Mouse (Mus musculus): ENCODE measurements around the gene Kcnip4. TPM values are rescaled to one million over a fixed set of nuclear protein-coding genes. Genes with fewer than 3 reads are reported as not detected.

Gene Kcnip4
- polyA plus RNA-seq, 1 experiment: 0.40 TPM

DNA sequence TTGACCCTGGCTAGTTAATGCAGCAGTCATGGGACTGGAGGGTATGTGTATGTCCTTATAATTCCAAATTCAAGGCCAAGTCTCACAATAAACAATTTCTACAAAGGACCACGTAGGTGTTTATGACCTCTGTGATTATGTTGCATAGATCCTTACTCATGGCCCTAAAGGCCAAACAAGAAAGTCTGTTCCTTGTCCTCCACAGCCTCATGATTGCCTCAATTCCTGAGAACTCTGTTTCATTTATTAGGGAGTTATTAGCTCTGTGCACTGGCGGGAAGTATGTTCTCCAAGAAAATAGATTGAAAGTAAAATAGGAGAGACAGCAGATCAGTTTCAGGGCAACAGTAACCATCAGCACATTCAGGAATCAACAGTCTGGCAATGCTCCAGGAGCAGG, 191.6 kb downstream of the Kcnip4 start:
- no peaks in the 10 kb centered on the region for H3K4me1 ChIP-seq (ENCODE audit: control insufficient read depth, insufficient read depth, low read length)
- DNase-seq: no peak
- H3K4me3 ChIP-seq (replicated peaks; ENCODE audit: extremely low read depth, low read depth, low read length): no peak overlapping the region
- 72% methylated on average over 2 of the region's 2 CpGs for WGBS
- TF ChIP-seq CTCF (IDR thresholded peaks at IDR 0.05; ENCODE audit: insufficient read depth, low read length) (no peak), POLR2A (IDR thresholded peaks at IDR 0.05; ENCODE audit: borderline replicate concordance, extremely low read depth, low read depth, low read length) (no peak)

DNA sequence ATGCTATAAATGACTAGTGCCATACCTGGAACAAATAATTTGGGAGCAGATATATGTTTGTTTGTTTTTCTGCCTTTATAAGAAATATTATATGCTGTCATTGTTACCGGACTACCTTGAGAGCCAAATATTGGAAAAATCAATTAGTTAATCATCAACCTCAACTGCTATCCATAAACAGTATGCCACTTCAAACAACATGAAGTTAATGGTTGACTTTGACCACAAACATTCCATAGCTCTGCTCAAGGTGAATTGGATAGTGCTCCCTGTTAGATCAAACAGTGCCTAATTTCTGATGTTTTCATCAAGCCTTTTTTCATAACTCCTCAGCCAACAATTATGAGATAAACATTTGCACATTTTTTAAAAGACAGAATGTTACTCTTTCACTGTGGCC, 195.7 kb downstream of the Kcnip4 start:
- TF ChIP-seq CTCF (IDR thresholded peaks at IDR 0.05; ENCODE audit: insufficient read depth, low read length) (no peak), POLR2A (IDR thresholded peaks at IDR 0.05; ENCODE audit: borderline replicate concordance, extremely low read depth, low read depth, low read length) (no peak)
- H3K4me3 ChIP-seq (replicated peaks; ENCODE audit: extremely low read depth, low read depth, low read length): no peak overlapping the region

DNA sequence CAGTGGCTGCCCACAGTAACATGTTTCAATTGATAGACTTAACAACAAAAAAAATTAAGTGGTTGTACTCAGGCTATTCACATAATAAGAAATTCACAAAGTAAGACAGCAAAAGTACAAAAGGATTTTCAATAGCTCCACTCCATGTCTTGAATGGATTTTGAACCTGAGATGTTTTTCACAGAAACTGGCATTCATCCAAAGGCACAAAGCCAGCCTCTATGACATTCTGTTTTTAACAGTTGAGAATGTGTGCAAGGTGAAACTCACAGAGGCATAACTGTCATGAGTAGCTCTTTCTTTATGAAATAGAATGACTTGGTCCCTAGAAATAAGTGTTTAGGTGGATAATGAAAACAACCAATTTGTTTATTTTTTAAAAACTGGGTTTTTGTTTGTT, 206.0 kb downstream of the Kcnip4 start:
- no peak for DNase-seq
- no peaks in the 10 kb centered on the region for H3K4me1 ChIP-seq (ENCODE audit: control insufficient read depth, insufficient read depth, low read length)
- no peak overlapping the region for H3K4me3 ChIP-seq (replicated peaks; ENCODE audit: extremely low read depth, low read depth, low read length)
- TF ChIP-seq POLR2A (IDR thresholded peaks at IDR 0.05; ENCODE audit: borderline replicate concordance, extremely low read depth, low read depth, low read length) (no peak), CTCF (IDR thresholded peaks at IDR 0.05; ENCODE audit: insufficient read depth, low read length) (no peak)

More for the DNA sequence above, 195.7 kb downstream of the Kcnip4 start:
- no peaks in the 10 kb centered on the region for H3K4me1 ChIP-seq (ENCODE audit: control insufficient read depth, insufficient read depth, low read length)
- DNase-seq: no peak
- 85% methylated on average over 1 of the region's 1 CpGs for WGBS

DNA sequence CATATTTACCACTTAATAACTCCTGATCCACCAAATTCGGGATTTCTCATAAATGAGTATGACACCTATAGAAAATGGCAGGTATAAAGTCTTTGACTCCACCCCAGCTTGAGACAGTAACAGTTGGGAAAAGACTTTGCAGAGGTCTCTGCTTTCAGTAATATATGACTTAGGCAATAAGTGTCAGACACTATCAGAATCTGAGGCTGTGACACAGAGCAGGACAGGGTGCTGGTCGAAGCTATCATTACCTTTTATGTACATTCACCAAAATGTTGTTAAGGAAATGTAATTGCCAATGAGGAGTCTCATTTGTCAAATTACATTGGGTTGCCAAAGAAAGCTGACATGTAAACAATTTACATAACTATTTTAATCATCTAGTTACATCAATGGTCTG, 206.8 kb downstream of the Kcnip4 start:
- WGBS: 74% methylated on average over 2 of the region's 2 CpGs
- DNase-seq: no peak
- no peak overlapping the region for H3K4me3 ChIP-seq (replicated peaks; ENCODE audit: extremely low read depth, low read depth, low read length)
- TF ChIP-seq CTCF (IDR thresholded peaks at IDR 0.05; ENCODE audit: insufficient read depth, low read length) (no peak), POLR2A (IDR thresholded peaks at IDR 0.05; ENCODE audit: borderline replicate concordance, extremely low read depth, low read depth, low read length) (no peak)
- H3K4me1 ChIP-seq (ENCODE audit: control insufficient read depth, insufficient read depth, low read length): no peaks in the 10 kb centered on the region

DNA sequence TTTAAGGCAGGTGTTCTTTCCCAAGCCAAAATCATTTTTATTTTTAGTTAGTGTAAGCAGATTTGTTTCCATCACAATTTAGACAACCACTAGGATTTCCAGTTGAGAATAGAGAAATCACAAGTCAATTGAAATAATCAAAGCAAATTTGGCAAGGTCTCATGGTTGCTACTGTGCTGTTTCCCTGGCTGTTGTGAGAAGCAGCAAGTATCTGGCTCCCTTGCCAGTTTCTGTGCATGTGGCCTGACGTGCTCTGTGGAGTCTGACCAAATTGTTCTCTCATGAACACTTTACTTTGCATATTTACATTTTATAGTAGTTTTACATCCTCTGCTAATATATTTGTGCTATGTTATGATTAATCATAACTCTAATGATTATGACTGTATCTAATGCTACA, 217.9 kb downstream of the Kcnip4 start:
- no peak for TF ChIP-seq CTCF (IDR thresholded peaks at IDR 0.05; ENCODE audit: insufficient read depth, low read length)
- Histone ChIP-seq H3K4me3 (replicated peaks; ENCODE audit: extremely low read depth, low read depth, low read length) (no peak overlapping the region), H3K4me1 (ENCODE audit: control insufficient read depth, insufficient read depth, low read length) (no peaks in the 10 kb centered on the region)
- no peak for DNase-seq
- 67% methylated on average over 1 of the region's 1 CpGs for WGBS

DNA sequence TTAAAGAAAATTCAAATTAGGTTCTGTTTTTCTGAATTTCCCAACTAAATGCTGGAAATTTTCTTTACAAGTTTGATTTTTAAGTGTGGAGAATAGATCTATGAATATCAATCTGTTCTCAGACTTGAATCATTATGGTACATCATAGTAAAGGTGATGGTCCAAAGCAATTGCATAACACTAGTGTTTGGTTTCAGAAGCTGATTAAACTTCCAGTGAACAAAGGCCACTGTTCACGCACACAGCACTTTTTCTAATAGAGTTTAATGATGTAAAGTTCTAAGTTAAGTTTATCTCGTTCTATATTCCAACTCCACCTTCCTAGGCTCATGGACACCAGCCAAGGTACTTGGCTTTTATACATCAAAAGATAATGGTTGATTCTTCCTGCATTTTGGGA, 219.4 kb downstream of the Kcnip4 start:
- TF ChIP-seq POLR2A (IDR thresholded peaks at IDR 0.05; ENCODE audit: borderline replicate concordance, extremely low read depth, low read depth, low read length): no peak
- TF ChIP-seq CTCF (IDR thresholded peaks at IDR 0.05; ENCODE audit: insufficient read depth, low read length): no peak
- 57% methylated on average over 2 of the region's 2 CpGs for WGBS
- Histone ChIP-seq H3K4me3 (replicated peaks; ENCODE audit: extremely low read depth, low read depth, low read length) (no peak overlapping the region), H3K4me1 (ENCODE audit: control insufficient read depth, insufficient read depth, low read length) (no peaks in the 10 kb centered on the region)
- DNase-seq: no peak

DNA sequence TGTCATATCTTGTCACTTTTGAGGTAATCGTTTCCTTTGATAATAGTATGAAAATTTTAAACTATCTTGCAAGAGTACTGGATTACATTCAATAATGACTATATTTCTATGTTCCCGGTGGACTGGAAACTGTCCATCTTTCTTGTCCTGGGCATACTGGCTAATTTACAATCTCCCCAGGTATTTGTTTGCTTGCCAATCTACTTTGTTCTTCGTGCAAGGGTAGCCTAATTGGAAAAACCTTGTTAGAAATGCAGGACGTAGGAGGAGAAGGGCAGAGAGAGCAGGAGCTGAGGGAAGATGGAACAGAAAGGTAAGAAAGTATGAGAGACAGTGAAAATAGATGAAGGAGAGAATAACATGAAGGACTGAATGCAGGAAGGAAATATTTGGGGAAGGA, 226.1 kb downstream of the Kcnip4 start:
- no peak for TF ChIP-seq POLR2A (IDR thresholded peaks at IDR 0.05; ENCODE audit: borderline replicate concordance, extremely low read depth, low read depth, low read length)
- TF ChIP-seq CTCF (IDR thresholded peaks at IDR 0.05; ENCODE audit: insufficient read depth, low read length): no peak
- DNase-seq: no peak
- Histone ChIP-seq H3K4me1 (ENCODE audit: control insufficient read depth, insufficient read depth, low read length) (no peaks in the 10 kb centered on the region), H3K4me3 (replicated peaks; ENCODE audit: extremely low read depth, low read depth, low read length) (no peak overlapping the region)
- 69% methylated on average over 4 of the region's 4 CpGs for WGBS

DNA sequence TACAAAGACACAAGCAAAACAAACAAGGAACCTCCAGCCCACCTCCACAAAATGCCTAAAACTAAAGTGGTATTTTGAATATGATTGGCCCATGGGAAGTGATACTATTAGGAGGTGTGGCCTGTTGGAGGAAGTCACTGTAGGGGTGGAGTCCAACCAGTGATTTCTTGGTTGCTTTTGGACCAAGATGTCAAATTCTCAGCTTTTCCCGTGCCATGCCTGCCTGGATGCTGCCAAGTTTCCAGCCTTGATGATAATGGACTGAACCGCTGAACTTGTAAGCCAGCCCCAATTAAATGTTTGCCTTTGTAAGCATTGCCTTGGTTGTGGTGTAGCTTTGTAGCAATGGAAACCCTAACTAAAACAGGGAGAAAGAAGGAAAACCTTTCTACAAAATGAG, 232.3 kb downstream of the Kcnip4 start:
- TF ChIP-seq CTCF (IDR thresholded peaks at IDR 0.05; ENCODE audit: insufficient read depth, low read length): no peak
- TF ChIP-seq POLR2A (IDR thresholded peaks at IDR 0.05; ENCODE audit: borderline replicate concordance, extremely low read depth, low read depth, low read length): no peak
- WGBS: 66% methylated on average over 2 of the region's 2 CpGs
- no peak for DNase-seq
- H3K4me1 ChIP-seq (ENCODE audit: control insufficient read depth, insufficient read depth, low read length): no peaks in the 10 kb centered on the region
- H3K4me3 ChIP-seq (replicated peaks; ENCODE audit: extremely low read depth, low read depth, low read length): no peak overlapping the region

DNA sequence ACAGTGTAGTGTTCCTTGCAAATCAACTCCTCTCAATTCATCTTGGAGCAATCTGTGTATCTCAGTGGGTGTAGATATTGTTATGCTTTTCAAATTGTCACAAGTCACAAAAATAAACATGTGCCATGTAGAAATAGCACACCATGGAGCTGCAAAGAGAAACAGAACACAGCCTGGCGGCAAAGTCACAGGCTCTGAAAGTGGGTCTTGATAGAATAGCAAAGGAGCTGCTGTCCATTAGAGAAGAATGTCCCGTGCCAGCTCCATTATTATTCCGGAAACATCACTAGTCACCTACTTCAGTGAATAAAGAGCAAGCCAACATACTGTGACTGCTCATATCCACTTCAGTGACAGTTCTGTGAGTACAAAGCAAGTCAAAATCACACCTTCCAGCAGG, 232.9 kb downstream of the Kcnip4 start:
- DNase-seq: no peak
- WGBS: 52% methylated on average over 3 of the region's 3 CpGs
- Histone ChIP-seq H3K4me1 (ENCODE audit: control insufficient read depth, insufficient read depth, low read length) (no peaks in the 10 kb centered on the region), H3K4me3 (replicated peaks; ENCODE audit: extremely low read depth, low read depth, low read length) (no peak overlapping the region)
- no peak for TF ChIP-seq POLR2A (IDR thresholded peaks at IDR 0.05; ENCODE audit: borderline replicate concordance, extremely low read depth, low read depth, low read length)
- no peak for TF ChIP-seq CTCF (IDR thresholded peaks at IDR 0.05; ENCODE audit: insufficient read depth, low read length)

DNA sequence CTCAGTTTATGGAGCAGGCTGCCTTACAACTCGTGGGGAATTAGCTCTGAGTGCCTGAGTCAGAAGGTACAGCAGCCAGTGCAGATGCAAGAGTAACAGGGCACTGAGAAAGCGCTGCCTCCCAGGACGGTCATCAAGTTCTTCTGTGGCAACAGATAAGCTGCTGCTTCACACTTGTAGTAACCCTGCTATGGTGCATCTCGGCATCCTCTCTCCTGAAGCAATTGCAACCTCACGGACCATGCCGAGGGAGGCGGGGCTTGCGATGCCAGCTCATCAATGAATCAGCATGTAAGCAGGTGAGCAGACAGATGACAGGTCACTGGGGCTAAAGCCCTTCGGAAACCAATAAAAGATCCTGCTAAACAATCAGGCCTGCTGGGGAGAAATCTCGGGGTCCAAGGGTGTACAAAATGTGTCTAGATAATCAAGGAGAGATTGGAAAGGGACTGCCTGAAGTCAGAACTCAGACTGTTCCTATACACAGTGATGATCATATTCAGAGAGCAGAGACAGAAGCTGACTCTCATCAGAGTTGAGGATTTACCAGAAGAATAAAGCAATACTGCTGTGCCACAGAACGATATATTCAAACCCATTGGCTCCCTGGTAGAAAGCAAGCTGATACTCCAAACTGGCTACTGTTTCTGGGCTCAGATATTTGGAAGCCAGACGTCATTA, 239.1 kb downstream of the Kcnip4 start:
- DNase-seq: no peak
- WGBS: 22% methylated on average over 12 of the region's 12 CpGs

More for the DNA sequence above, 239.1 kb downstream of the Kcnip4 start:
- TF ChIP-seq CTCF (IDR thresholded peaks at IDR 0.05; ENCODE audit: insufficient read depth, low read length) (no peak), POLR2A (IDR thresholded peaks at IDR 0.05; ENCODE audit: borderline replicate concordance, extremely low read depth, low read depth, low read length) (no peak)
- Histone ChIP-seq H3K4me1 (ENCODE audit: control insufficient read depth, insufficient read depth, low read length) (no peaks in the 10 kb centered on the region), H3K4me3 (replicated peaks; ENCODE audit: extremely low read depth, low read depth, low read length) (no peak overlapping the region)

Data from lung, adult 2 months (tissue).